Mouse (Mus musculus) cerebellum, adult 9-11 months (tissue): ENCODE results near the gene Egfl8.

Experiments used
- DNase-seq: peaks from one replicate; pipeline ENCODE4 v3.0.0; 2022

Egfl8 gene

DNA sequence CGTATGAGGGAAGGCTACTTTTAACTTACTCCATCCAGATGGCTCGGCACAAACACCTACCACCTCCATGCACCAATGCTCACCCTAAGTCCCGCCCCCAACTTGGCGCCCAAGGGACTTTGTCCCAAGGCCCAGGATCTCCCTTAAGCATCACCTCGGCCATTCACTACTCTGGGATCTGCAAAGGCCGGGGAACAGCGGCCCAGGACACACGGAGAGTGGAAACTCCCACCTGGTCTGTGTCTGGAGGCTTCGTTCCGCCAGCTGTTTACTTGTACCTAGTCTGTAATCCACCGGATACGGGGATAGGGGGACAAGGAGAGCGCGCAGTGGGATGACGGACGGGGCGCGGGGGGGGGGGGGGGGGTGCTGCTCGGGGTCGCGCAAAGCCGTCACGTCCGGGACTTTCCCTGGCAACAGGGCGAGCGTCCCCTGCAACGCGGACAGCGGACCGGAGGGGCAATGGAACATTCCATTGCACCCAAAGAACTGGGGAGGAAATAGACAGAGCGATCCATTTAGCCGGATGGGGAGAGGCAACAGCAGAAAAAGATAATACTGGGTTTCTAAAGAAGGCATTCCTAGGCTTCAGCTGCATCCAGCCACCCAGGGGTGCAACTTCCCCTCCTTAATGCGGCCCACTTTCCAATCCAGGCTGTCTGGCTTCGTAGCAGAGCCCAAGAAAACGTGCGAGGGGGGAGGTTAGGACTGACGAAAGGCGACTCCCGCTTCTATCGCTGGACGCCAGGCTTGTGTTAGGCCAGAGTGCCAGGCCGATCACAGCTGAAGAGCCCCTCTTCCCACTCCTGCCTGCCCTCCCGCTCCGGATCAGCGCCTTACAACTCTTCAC, 11.5 kb upstream of the Egfl8 start:
- peak; percentile 92 for DNase-seq

- DNase-seq, result no peak
Measured at GRCm38 (mm10) chr17:34626773-34627092, 11.0 kb upstream of the Egfl8 start.

DNA sequence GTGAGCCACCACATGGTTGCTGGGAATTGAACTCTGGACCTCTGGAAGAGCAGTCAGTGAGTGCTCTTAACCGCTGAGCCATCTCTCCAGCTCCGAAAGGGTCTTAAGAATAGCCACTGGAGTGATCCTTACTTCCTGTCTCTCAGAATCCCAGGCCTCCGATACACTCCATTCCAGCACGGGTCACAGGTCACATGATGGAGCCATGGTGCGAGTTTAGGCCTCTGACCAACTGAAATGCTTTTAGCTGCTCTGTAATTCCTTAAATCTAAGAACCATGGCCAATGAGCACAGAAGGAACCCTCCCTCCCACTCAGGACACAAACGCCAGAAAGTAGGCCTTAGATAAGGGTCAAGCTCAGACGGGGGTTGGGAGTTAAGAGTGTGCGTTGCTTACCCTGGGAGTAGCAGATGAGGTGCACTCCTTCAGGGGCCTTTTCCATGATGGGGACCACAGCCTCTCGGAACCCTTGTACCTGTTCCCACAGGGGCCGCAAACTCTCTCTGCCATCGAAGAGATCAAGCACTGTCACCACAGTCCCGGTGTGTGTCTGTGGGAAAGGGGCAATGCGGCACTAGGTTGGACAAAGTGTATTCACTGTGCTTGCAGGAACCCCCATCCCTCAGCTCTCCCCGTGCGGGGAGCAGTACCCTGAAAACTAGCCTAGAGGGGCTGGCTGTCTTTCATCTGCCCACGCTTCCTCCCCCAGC, 10.4 kb upstream of the Egfl8 start:
- peak; percentile 66 for DNase-seq

- no peak for DNase-seq
Measured at GRCm38 (mm10) chr17:34624981-34625380, 9.2 kb upstream of the Egfl8 start.

- DNase-seq, result no peak
Measured at GRCm38 (mm10) chr17:34623161-34623560, 7.4 kb upstream of the Egfl8 start.

GRCm38 (mm10) chr17:34621006-34621405, 5.2 kb upstream of the Egfl8 start:
- no peak for DNase-seq

- no peak for DNase-seq
Measured at GRCm38 (mm10) chr17:34618999-34619398, 3.2 kb upstream of the Egfl8 start.

DNA sequence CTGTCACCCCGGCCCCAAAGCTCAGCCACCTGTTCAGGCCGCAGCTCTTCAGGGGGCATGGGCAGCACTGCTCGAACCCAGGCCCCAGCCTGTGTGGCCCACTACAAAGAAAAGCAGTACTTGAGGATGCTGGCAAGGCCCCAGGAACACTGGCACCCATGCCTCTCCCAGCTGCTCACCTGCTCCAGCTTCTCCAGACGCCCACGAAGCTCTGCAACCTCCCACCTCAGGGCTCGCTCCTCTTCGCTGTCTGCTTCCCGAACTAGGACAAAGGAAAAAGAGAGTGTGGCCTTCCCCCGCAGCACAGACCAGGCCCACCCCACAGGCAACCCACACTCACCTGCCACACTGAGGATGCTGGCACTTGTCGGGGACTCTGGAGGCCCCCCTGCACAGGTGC, 1.9 kb downstream of the Egfl8 start:
- no peak for DNase-seq

GRCm38 (mm10) chr17:34613054-34613645, 2.6 kb downstream of the Egfl8 start:
- no peak for DNase-seq

DNA sequence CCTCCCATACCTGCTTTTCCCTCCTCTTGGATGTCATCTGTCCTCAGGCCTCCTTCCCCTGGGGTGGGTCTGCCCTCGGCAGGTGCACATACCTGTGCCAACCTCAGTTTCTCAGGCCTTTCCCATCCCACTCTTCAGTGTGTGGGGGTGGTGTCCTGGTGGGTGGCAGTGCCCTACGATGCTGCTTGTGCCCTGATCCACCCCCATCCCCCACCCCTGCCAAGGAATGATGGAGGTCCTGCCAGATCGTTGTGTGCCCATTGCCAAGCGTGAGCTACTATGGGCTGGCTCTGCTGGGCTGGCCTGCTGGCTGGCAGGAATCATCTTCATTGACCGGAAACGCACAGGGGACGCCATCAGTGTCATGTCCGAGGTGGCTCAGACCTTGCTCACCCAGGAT, 4.7 kb downstream of the Egfl8 start:
- no peak for DNase-seq

DNA sequence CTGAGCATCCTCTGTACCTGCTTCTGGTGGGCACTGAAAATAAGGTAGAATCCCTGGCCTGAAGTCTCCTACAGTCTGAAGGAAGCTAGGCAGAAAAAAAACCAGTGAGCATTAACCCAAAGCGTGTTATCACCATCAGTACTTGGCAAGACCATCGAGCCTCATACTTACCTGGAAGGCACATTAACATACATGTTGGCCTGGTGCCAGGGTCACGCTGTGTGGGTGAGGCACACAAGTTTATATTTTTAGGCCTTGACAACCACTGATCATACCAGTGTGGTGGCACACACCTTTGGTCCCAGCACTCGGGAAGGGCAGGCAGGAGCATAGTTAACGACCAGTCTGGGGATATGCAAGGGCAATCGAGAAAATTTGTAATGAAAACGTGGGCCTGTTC, 7.8 kb downstream of the Egfl8 start:
- DNase-seq, result no peak

GRCm38 (mm10) chr17:34606186-34607039, 9.4 kb downstream of the Egfl8 start:
- DNase-seq, result peak; percentile 74

GRCm38 (mm10) chr17:34605609-34606008, 10.2 kb downstream of the Egfl8 start:
- peak; percentile 97 for DNase-seq

- DNase-seq, result no peak
Measured at GRCm38 (mm10) chr17:34604511-34605237, 11.1 kb downstream of the Egfl8 start.

GRCm38 (mm10) chr17:34604061-34604508, 11.7 kb downstream of the Egfl8 start, which contains the start of gene Agpat1:
TSS of gene Agpat1 (plus strand) at chr17:34604262.
- peak; percentile 100 for DNase-seq

DNA sequence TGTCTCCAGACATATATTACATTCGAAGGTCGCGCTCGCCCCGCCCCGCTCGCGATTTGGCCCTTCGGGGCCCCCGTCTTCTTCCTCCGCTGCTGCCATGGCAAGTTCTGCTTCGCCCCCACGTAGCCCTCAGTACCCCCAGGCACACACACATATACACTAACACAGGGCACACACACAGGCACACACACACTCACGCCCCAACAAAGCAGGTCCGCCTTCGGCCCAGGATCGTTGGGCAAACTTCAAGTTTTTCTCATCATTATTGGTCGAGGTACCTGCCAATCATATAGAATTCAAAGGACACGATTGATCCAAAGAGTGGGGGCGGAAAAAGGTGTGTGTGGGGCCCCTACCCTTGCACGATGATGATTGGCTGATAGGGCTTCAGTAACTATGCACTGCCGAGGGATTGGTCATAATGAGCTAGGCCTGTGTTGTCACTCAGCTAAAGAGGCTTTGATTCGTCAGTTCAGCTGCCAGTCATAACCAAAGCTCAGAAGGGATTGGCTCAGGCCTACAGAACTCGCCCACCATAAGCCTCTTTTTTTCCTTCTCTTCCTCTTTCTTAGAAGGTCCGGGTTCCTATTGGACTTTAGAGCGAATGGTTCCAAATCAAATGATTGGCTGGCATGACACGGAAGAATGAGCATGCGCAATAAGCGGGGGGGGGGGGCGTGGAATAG, 12.3 kb downstream of the Egfl8 start, which contains the start of gene Rnf5:
Gene Rnf5, minus strand, starts transcription at position 316 of the 686 bp plus-strand sequence.
- peak; percentile 100 for DNase-seq

- DNase-seq, result peak; percentile 69
Measured at GRCm38 (mm10) chr17:34601796-34602195, 14.0 kb downstream of the Egfl8 start.

GRCm38 (mm10) chr17:34599891-34600290, 15.9 kb downstream of the Egfl8 start:
- peak; percentile 60 for DNase-seq

GRCm38 (mm10) chr17:34597566-34598095, 18.1 kb downstream of the Egfl8 start, which contains the start of gene Ager:
TSS of gene Ager (plus strand) at chr17:34597862.
- peak; percentile 37 for DNase-seq

DNA sequence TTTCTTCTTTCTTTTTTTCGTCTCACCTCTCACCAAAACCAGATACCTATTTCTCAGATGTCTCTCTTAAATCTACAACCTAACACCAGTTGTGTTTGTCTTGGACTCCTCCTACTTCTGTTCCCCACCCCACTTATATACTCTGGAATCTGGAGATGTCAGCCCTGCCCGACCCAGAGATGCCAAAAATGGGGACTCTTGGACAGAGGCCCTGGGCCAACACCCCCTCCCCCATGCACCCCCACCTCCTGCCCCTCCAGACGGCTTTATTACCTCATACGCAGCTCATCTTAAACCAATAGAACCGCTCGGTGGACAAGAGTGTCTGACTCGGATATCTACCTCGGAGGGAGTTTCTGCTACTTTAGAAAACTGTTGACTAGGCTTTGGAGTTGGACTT, 19.7 kb downstream of the Egfl8 start:
- no peak for DNase-seq
